Mouse (Mus musculus): ENCODE results near the gene Slc5a1.

DNA sequence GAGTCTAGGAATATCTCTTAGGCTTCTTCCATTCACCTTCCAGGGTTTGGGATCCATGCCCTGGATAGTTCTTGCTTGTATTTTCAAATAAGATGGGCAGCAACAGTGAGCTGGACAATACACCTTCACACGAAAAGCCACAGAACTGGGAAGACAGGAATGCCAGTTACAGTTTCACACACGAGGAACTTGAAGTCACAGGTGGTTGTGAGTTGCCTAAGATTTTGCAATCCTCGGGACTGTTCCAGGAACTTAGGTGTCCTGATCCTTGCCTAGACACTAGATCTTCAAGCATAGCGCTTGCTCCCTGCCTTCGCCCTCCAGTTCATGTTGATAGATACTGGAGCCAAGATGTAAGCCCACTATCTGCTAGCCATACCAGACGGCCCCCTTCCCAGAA lies 1.6 kb downstream of the Slc5a1 start:
- TF ChIP-seq POLR2A (IDR thresholded peaks at IDR 0.05; ENCODE audit: insufficient read depth, low read depth, low read length) (no peak), CTCF (IDR thresholded peaks at IDR 0.05) (no peak), EP300 (IDR thresholded peaks at IDR 0.05; ENCODE audit: insufficient read depth, low read depth, low read length) (no peak)
